Mouse (Mus musculus) heart, embryonic 14.5 days (tissue): Measurements from ENCODE around the gene Prss53. TPM values are rescaled to one million over a fixed set of nuclear protein-coding genes. Genes with fewer than 3 reads are reported as not detected.

Source experiments
- ATAC-seq: fragments of 200-750 bp; cut with Nextera tagmentation; 2 replicates; pipeline ENCODE4 v1.8.0; 2017; ENCODE audit warnings: low read depth, moderate TSS enrichment; ENCODE audit not compliant: insufficient number of reproducible peaks, insufficient read depth, low FRiP score
- H3K27ac ChIP-seq, 2 experiments: fragments of 200-500 bp in 1 of 2; fragments of 300-500 bp in 1 of 2; sonication (generic) in 1 of 2; replicated peaks in 1 of 2; 2 replicates each; pipeline ENCODE4 v1.5.1; 2012 to 2014; ENCODE audit warnings: low read depth in 2 of 2, low read length in 2 of 2, control low read depth in 1 of 2, mild to moderate bottlenecking in 1 of 2, mixed read lengths in 1 of 2; ENCODE audit not compliant: control insufficient read depth in 1 of 2, insufficient read depth in 1 of 2
- H3K27me3 ChIP-seq: fragments of 300-500 bp; sonication (generic); 2 replicates; pipeline ENCODE4 v1.6.1; 2014; ENCODE audit warnings: mild to moderate bottlenecking, low read length, control low read depth; ENCODE audit not compliant: control insufficient read depth, insufficient read depth
- H3K36me3 ChIP-seq: fragments of 300-500 bp; sonication (generic); 2 replicates; pipeline ENCODE4 v1.6.1; 2014; ENCODE audit warnings: mild to moderate bottlenecking, control low read depth, low read length, mixed read lengths; ENCODE audit not compliant: control insufficient read depth, insufficient read depth
- H3K4me1 ChIP-seq, 2 experiments: fragments of 200-500 bp in 1 of 2; fragments of 300-500 bp in 1 of 2; sonication (generic) in 1 of 2; 2 replicates each; pipeline ENCODE4 v1.6.1; 2012 to 2014; ENCODE audit warnings: low read length in 2 of 2, control low read depth in 1 of 2, mixed read lengths in 1 of 2; ENCODE audit not compliant: control insufficient read depth in 2 of 2, insufficient read depth in 2 of 2
- H3K4me2 ChIP-seq: fragments of 300-500 bp; sonication (generic); 2 replicates; pipeline ENCODE4 v1.6.1; 2014; ENCODE audit warnings: mild to moderate bottlenecking, low read length
- H3K4me3 ChIP-seq, 2 experiments: fragments of 200-500 bp in 1 of 2; fragments of 300-500 bp in 1 of 2; sonication (generic) in 1 of 2; 2 replicates each; pipeline ENCODE4 v1.5.1; 2012 to 2014; ENCODE audit warnings: low read length in 2 of 2, mild to moderate bottlenecking in 2 of 2, control low read depth in 1 of 2, low read depth in 1 of 2, moderate library complexity in 1 of 2; ENCODE audit not compliant: control insufficient read depth in 1 of 2, insufficient read depth in 1 of 2
- H3K9ac ChIP-seq: fragments of 300-500 bp; sonication (generic); 2 replicates; pipeline ENCODE4 v1.6.1; 2014; ENCODE audit warnings: mild to moderate bottlenecking, low read length
- H3K9me3 ChIP-seq: fragments of 300-500 bp; sonication (generic); 2 replicates; pipeline ENCODE4 v1.6.1; 2016; ENCODE audit warnings: low read length, control low read depth; ENCODE audit not compliant: control insufficient read depth
- WGBS: fragments of 180-500 bp; shearing (Covaris S2); extraction: QIAGEN DNeasy Blood & Tissue Kit; methylation state at CpG from one replicate; pipeline ENCODE4 v1.1.7; 2014; 5-methylcytosine and 5-hydroxymethylcytosine counted together
- polyA plus RNA-seq: library from polyadenylated mRNA; unstranded; fragments of >200 nt; fragmentation: Nextera tagmentation; extraction: Ambion mirVana; gene quantifications from 2 replicates; pipeline ENCODE4 v1.2.1, GENCODE M21; 2014

The Prss53 gene
- polyA plus RNA-seq, 1 experiment from 2014 or later, result 1.3 TPM

DNA sequence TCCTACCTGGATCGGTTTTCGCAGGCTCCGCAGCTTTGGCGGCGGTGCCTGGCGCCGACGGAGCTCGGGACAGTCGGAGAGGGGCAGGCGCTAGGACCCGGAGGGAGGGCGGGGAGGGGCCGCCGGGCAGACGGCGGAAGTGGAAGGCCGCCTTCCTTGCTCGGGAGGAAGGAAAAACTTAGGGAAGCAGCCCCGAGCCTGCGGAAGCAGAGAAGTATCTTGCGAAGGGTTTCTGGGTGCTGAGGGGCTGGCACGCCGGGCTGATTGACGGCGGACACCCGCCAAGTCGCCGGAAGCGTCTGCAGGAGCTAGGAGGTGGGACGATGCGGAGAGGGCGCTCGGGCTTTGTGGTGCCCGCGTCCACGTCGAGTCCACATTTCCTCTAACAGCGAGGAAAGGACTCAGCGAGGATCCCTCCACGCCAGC lies 14.7 kb downstream of the Prss53 start, which contains the start of gene Zfp646:
Gene Zfp646 (plus strand): TSS at position 181 of the 426 bp plus-strand sequence.
- Histone ChIP-seq H3K4me2 (peak within 1 kb of the TSS; percentile 94), H3K36me3 (peaks cover 40% of the 10 kb centered on the region), H3K4me3 (peak within 1 kb of the TSS; percentile 88 to 95), H3K9ac (peak within 1 kb of the TSS; percentile 96), H3K9me3 (no peaks in the 10 kb centered on the region), H3K27ac (peak within 1 kb of the TSS; percentile 93 to 97), H3K4me1 (peaks cover 0 to 21% of the 10 kb centered on the region in 2 experiments; a peak in 2 of 4 replicates), H3K27me3 (no peaks in the 10 kb centered on the region)
- WGBS, result under 1% methylated on average over 41 of the region's 41 CpGs
- ATAC-seq, result peak; percentile 88

DNA sequence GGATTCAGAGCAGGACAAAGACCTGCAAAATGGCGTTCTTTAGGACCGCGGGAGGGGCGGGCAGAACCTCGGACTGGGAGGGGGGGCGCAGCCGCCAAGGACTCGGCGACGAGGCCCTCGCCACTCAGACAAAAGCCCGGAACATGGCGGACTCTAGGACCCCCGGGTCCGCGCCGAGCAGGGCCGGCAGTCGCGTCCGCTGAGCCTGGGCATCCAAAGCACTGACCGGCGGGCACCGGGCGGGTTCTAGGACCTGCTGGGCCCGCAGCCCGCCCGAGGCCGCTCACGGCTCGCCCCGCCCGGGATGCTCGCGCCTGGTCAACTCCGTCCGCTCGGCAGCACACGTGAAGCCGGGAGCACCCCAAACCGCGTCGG lies 15.2 kb downstream of the Prss53 start:
- Histone ChIP-seq H3K27ac (peak overlapping the region; percentile 93 to 97), H3K9ac (peak overlapping the region; percentile 96), H3K4me3 (peak overlapping the region; percentile 88 to 95), H3K27me3 (no peaks in the 10 kb centered on the region), H3K9me3 (no peaks in the 10 kb centered on the region), H3K4me2 (peak overlapping the region; percentile 94), H3K36me3 (peaks cover 38% of the 10 kb centered on the region), H3K4me1 (peaks cover 0 to 21% of the 10 kb centered on the region in 2 experiments; a peak in 2 of 4 replicates)
- ATAC-seq, result peak; percentile 91
- WGBS, result under 1% methylated on average over 39 of the region's 43 CpGs

DNA sequence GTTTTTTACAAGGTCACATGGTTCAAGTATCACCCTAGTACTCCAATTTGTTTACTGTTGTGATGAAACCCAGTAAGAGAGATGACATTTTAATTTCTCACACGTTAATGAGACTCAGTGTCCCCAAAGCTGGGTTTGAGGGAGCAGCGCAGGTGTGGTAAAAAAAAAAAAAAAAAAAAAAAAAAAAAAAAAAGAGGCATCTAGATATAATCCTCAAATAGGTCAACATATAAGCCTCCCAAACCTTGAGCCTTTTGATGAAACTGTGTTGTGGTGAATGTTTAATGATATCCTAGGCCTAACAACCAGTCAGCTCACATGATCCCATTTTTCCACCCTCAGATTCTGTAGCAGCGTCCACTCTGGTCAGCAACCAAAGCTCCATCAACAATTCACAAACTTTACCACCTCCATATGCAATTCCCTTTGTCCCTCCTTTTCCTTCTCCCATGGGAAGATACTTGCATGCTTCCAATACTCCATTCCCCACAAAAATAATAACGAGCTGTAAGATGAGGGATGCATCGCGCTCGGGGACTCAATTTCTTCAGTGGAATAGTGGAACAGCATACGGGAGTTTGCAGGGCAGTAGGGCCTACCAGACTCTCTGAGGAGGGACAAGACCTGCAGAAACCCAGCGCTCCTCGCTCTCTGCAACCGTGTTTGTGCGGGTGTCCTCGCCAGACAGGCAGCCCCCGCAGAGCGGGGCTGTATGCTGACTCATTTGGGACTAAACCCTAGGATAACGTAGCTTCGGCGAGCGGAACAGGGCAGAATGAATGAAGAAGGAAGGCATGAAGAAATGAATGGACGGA lies 15.8 kb downstream of the Prss53 start:
- WGBS, result 7% methylated on average over 20 of the region's 20 CpGs
- H3K9ac ChIP-seq, result peak overlapping the region; percentile 96

GRCm38 (mm10) chr7:127870136-127870821 lies 20.5 kb downstream of the Prss53 start:
- Histone ChIP-seq H3K9me3 (no peaks in the 10 kb centered on the region), H3K9ac (no peak overlapping the region), H3K36me3 (peaks cover 40% of the 10 kb centered on the region), H3K4me3 (no peak overlapping the region), H3K27me3 (no peaks in the 10 kb centered on the region), H3K4me1 (peaks cover 0 to 15% of the 10 kb centered on the region in 2 experiments; a peak in 2 of 4 replicates), H3K4me2 (no peak overlapping the region), H3K27ac (no peak overlapping the region)
- ATAC-seq, result no peak
- 80% methylated on average over 5 of the region's 5 CpGs for WGBS

More for the DNA sequence above, 15.8 kb downstream of the Prss53 start:
- peaks cover 35% of the 10 kb centered on the region for H3K36me3 ChIP-seq
- H3K4me1 ChIP-seq, result peaks cover 0 to 21% of the 10 kb centered on the region in 2 experiments; a peak in 2 of 4 replicates
- H3K27me3 ChIP-seq, result no peaks in the 10 kb centered on the region
- H3K4me2 ChIP-seq, result peak overlapping the region; percentile 94
- ATAC-seq, result no peak
- H3K4me3 ChIP-seq, result peak overlapping the region; percentile 88 to 95
- H3K9me3 ChIP-seq, result no peaks in the 10 kb centered on the region
- H3K27ac ChIP-seq, result peak overlapping the region; percentile 93 to 97

GRCm38 (mm10) chr7:127869149-127869810 lies 21.5 kb downstream of the Prss53 start:
- no peak overlapping the region for H3K9ac ChIP-seq
- WGBS, result 56% methylated on average over 3 of the region's 3 CpGs
- H3K27me3 ChIP-seq, result no peaks in the 10 kb centered on the region
- no peaks in the 10 kb centered on the region for H3K9me3 ChIP-seq
- H3K4me2 ChIP-seq, result no peak overlapping the region
- no peak for ATAC-seq
- peaks cover 50% of the 10 kb centered on the region for H3K36me3 ChIP-seq
- no peak overlapping the region for H3K4me3 ChIP-seq
- H3K4me1 ChIP-seq, result peaks cover 0 to 8% of the 10 kb centered on the region in 2 experiments; a peak in 2 of 4 replicates
- H3K27ac ChIP-seq, result no peak overlapping the region

GRCm38 (mm10) chr7:127867641-127868040 lies 23.1 kb downstream of the Prss53 start:
- Histone ChIP-seq H3K4me2 (no peak overlapping the region), H3K27me3 (no peaks in the 10 kb centered on the region), H3K9ac (no peak overlapping the region), H3K27ac (no peak overlapping the region), H3K9me3 (no peaks in the 10 kb centered on the region), H3K36me3 (peaks cover 51% of the 10 kb centered on the region), H3K4me1 (0 out of 4 replicates have a peak, but pooled peaks cover 0 to 3% of the 10 kb centered on the region in 2 experiments), H3K4me3 (no peak overlapping the region)
- no peak for ATAC-seq
- 96% methylated on average over 18 of the region's 18 CpGs for WGBS

GRCm38 (mm10) chr7:127866434-127866833 lies 24.3 kb downstream of the Prss53 start:
- Histone ChIP-seq H3K4me2 (no peak overlapping the region), H3K9me3 (no peaks in the 10 kb centered on the region), H3K9ac (no peak overlapping the region), H3K27ac (no peak overlapping the region), H3K4me3 (no peak overlapping the region), H3K27me3 (no peaks in the 10 kb centered on the region), H3K36me3 (peaks cover 45% of the 10 kb centered on the region), H3K4me1 (0 out of 4 replicates have a peak, but pooled peaks cover 0 to 3% of the 10 kb centered on the region in 2 experiments)
- ATAC-seq, result no peak
- 93% methylated on average over 12 of the region's 12 CpGs for WGBS
